Mouse (Mus musculus) thymus, adult 2 months (tissue): ENCODE data around the gene Olfr1215.

Experiments used
- CTCF ChIP-seq: fragments of 200-500 bp; IDR thresholded peaks from 2 replicates; pipeline ENCODE4 v1.5.1; 2012; ENCODE audit warnings: mild to moderate bottlenecking, control low read depth, low read length, moderate library complexity, borderline replicate concordance; ENCODE audit not compliant: control insufficient read depth, poor library complexity, insufficient read depth; ENCODE audit errors: extremely low read depth
- POLR2A ChIP-seq: fragments of 200-500 bp; IDR thresholded peaks from 2 replicates; pipeline ENCODE4 v1.6.1; 2012; ENCODE audit warnings: mild to moderate bottlenecking, low read length, control low read depth, moderate library complexity; ENCODE audit not compliant: control insufficient read depth, poor library complexity, insufficient read depth; ENCODE audit errors: extremely low read depth

GRCm38 (mm10) chr2:89031965-89032364 is 25.2 kb upstream of the Olfr1215 start, which contains the start of gene Olfr1217:
- TF ChIP-seq CTCF (no peak), POLR2A (no peak)
